Mouse (Mus musculus): ENCODE measurements around the gene Tiam2. TPM values are rescaled to one million over a fixed set of nuclear protein-coding genes. Genes with fewer than 3 reads are reported as not detected.

Tiam2 gene
- polyA plus RNA-seq, 1 experiment: 0.35 TPM

- Histone ChIP-seq H3K4me3 (replicated peaks) (no peak overlapping the region), H3K27me3 (replicated peaks) (peaks cover 11% of the 10 kb centered on the region), H3K9me3 (no peaks in the 10 kb centered on the region), H3K36me3 (replicated peaks; ENCODE audit: low read length) (no peaks in the 10 kb centered on the region), H3K4me1 (peaks cover 4% of the 10 kb centered on the region; the same call in 1 of the 2 replicates)
- no peak for TF ChIP-seq FLI1 (IDR thresholded peaks at IDR 0.05; ENCODE audit: low read length)
- no peak for TF ChIP-seq GATA1 (IDR thresholded peaks at IDR 0.05; ENCODE audit: borderline replicate concordance, low read length)
These were observed 173.1 kb downstream of the Tiam2 start for GRCm38 (mm10) chr17:3499468-3499867.

- peaks cover 4% of the 10 kb centered on the region; the same call in 1 of the 2 replicates for H3K4me1 ChIP-seq
- peaks cover 13% of the 10 kb centered on the region for H3K27me3 ChIP-seq (replicated peaks)
These were observed 173.7 kb downstream of the Tiam2 start for GRCm38 (mm10) chr17:3500076-3500475.

GRCm38 (mm10) chr17:3500936-3501335 is 174.6 kb downstream of the Tiam2 start:
- TF ChIP-seq FLI1 (IDR thresholded peaks at IDR 0.05; ENCODE audit: low read length) (no peak), GATA1 (IDR thresholded peaks at IDR 0.05; ENCODE audit: borderline replicate concordance, low read length) (no peak)
- no peaks in the 10 kb centered on the region for H3K36me3 ChIP-seq (replicated peaks; ENCODE audit: low read length)
- H3K4me1 ChIP-seq: no peaks in the 10 kb centered on the region
- peaks cover 10% of the 10 kb centered on the region for H3K27me3 ChIP-seq (replicated peaks)
- no peak overlapping the region for H3K4me3 ChIP-seq (replicated peaks)
- H3K9me3 ChIP-seq: no peaks in the 10 kb centered on the region

More at GRCm38 (mm10) chr17:3500076-3500475, 173.7 kb downstream of the Tiam2 start:
- H3K4me3 ChIP-seq (replicated peaks): no peak overlapping the region
- no peak for TF ChIP-seq GATA1 (IDR thresholded peaks at IDR 0.05; ENCODE audit: borderline replicate concordance, low read length)
- TF ChIP-seq FLI1 (IDR thresholded peaks at IDR 0.05; ENCODE audit: low read length): no peak
- no peaks in the 10 kb centered on the region for H3K9me3 ChIP-seq
- no peaks in the 10 kb centered on the region for H3K36me3 ChIP-seq (replicated peaks; ENCODE audit: low read length)

- H3K27me3 ChIP-seq (replicated peaks): peaks cover 9% of the 10 kb centered on the region
- H3K9me3 ChIP-seq: no peaks in the 10 kb centered on the region
- H3K4me1 ChIP-seq: peaks cover 3% of the 10 kb centered on the region; the same call in 1 of the 2 replicates
- H3K36me3 ChIP-seq (replicated peaks; ENCODE audit: low read length): no peaks in the 10 kb centered on the region
- no peak for TF ChIP-seq FLI1 (IDR thresholded peaks at IDR 0.05; ENCODE audit: low read length)
- H3K4me3 ChIP-seq (replicated peaks): no peak overlapping the region
These were observed 179.3 kb downstream of the Tiam2 start for GRCm38 (mm10) chr17:3505711-3506110.

GRCm38 (mm10) chr17:3506508-3506907 is 180.1 kb downstream of the Tiam2 start:
- no peak for TF ChIP-seq GATA1 (IDR thresholded peaks at IDR 0.05; ENCODE audit: borderline replicate concordance, low read length)
- TF ChIP-seq FLI1 (IDR thresholded peaks at IDR 0.05; ENCODE audit: low read length): no peak
- Histone ChIP-seq H3K27me3 (replicated peaks) (peaks cover 9% of the 10 kb centered on the region), H3K4me3 (replicated peaks) (no peak overlapping the region), H3K4me1 (peaks cover 3% of the 10 kb centered on the region; the same call in 1 of the 2 replicates), H3K36me3 (replicated peaks; ENCODE audit: low read length) (no peaks in the 10 kb centered on the region), H3K9me3 (no peaks in the 10 kb centered on the region)

- peaks cover 3% of the 10 kb centered on the region; the same call in 1 of the 2 replicates for H3K4me1 ChIP-seq
- TF ChIP-seq FLI1 (IDR thresholded peaks at IDR 0.05; ENCODE audit: low read length) (no peak), GATA1 (IDR thresholded peaks at IDR 0.05; ENCODE audit: borderline replicate concordance, low read length) (no peak)
- no peak overlapping the region for H3K4me3 ChIP-seq (replicated peaks)
- peaks cover 4% of the 10 kb centered on the region for H3K27me3 ChIP-seq (replicated peaks)
- H3K36me3 ChIP-seq (replicated peaks; ENCODE audit: low read length): peaks cover 4% of the 10 kb centered on the region
- H3K9me3 ChIP-seq: no peaks in the 10 kb centered on the region
These were observed 183.5 kb downstream of the Tiam2 start for GRCm38 (mm10) chr17:3509841-3510240.

- TF ChIP-seq FLI1 (IDR thresholded peaks at IDR 0.05; ENCODE audit: low read length): no peak
- no peak for TF ChIP-seq GATA1 (IDR thresholded peaks at IDR 0.05; ENCODE audit: borderline replicate concordance, low read length)
These were observed 187.9 kb downstream of the Tiam2 start for GRCm38 (mm10) chr17:3514316-3514715.

GRCm38 (mm10) chr17:3515851-3516250 is 189.5 kb downstream of the Tiam2 start:
- H3K4me3 ChIP-seq (replicated peaks): no peak overlapping the region
- H3K9me3 ChIP-seq: no peaks in the 10 kb centered on the region
- TF ChIP-seq FLI1 (IDR thresholded peaks at IDR 0.05; ENCODE audit: low read length) (no peak), GATA1 (IDR thresholded peaks at IDR 0.05; ENCODE audit: borderline replicate concordance, low read length) (no peak)
- peaks cover 29% of the 10 kb centered on the region for H3K36me3 ChIP-seq (replicated peaks; ENCODE audit: low read length)
- H3K27me3 ChIP-seq (replicated peaks): no peaks in the 10 kb centered on the region
- no peaks in the 10 kb centered on the region; the same call in none of the 2 replicates for H3K4me1 ChIP-seq

More at GRCm38 (mm10) chr17:3514316-3514715, 187.9 kb downstream of the Tiam2 start:
- Histone ChIP-seq H3K36me3 (replicated peaks; ENCODE audit: low read length) (peaks cover 19% of the 10 kb centered on the region), H3K9me3 (no peaks in the 10 kb centered on the region), H3K4me3 (replicated peaks) (no peak overlapping the region), H3K4me1 (peaks cover 3% of the 10 kb centered on the region; the same call in 1 of the 2 replicates), H3K27me3 (replicated peaks) (no peaks in the 10 kb centered on the region)

- TF ChIP-seq FLI1 (IDR thresholded peaks at IDR 0.05; ENCODE audit: low read length) (no peak), GATA1 (IDR thresholded peaks at IDR 0.05; ENCODE audit: borderline replicate concordance, low read length) (no peak)
- no peak overlapping the region for H3K4me3 ChIP-seq (replicated peaks)
- peaks cover 4% of the 10 kb centered on the region for H3K4me1 ChIP-seq
- no peaks in the 10 kb centered on the region for H3K27me3 ChIP-seq (replicated peaks)
- no peaks in the 10 kb centered on the region for H3K9me3 ChIP-seq
- H3K36me3 ChIP-seq (replicated peaks; ENCODE audit: low read length): peaks cover 31% of the 10 kb centered on the region
These were observed 190.0 kb downstream of the Tiam2 start for GRCm38 (mm10) chr17:3516406-3516805.

- Histone ChIP-seq H3K36me3 (replicated peaks; ENCODE audit: low read length) (peaks cover 47% of the 10 kb centered on the region), H3K4me1 (peaks cover 4% of the 10 kb centered on the region; the same call in 1 of the 2 replicates), H3K4me3 (replicated peaks) (no peak overlapping the region), H3K27me3 (replicated peaks) (no peaks in the 10 kb centered on the region), H3K9me3 (no peaks in the 10 kb centered on the region)
- TF ChIP-seq GATA1 (IDR thresholded peaks at IDR 0.05; ENCODE audit: borderline replicate concordance, low read length): no peak
- no peak for TF ChIP-seq FLI1 (IDR thresholded peaks at IDR 0.05; ENCODE audit: low read length)
These were observed 194.0 kb downstream of the Tiam2 start for GRCm38 (mm10) chr17:3520344-3520743.

Measured in megakaryocyte, embryonic 14.5 days (primary cell).